Mouse (Mus musculus) hindbrain, embryonic 11.5 days (tissue): ENCODE data around the gene Tlx3. TPM values are rescaled to one million over a fixed set of nuclear protein-coding genes. Genes with fewer than 3 reads are reported as not detected.
A peak's percentile ranks its signal among the peaks of the same experiment; 100 is the strongest.

Experiments used
- ATAC-seq: fragments of 200-750 bp; cut with Nextera tagmentation; 2 replicates; pipeline ENCODE4 v1.8.0; 2017; ENCODE audit warnings: mild to moderate bottlenecking, moderate TSS enrichment, moderate library complexity; ENCODE audit not compliant: low FRiP score
- DNase-seq: peaks from one replicate; pipeline ENCODE4 v3.0.0-alpha.2; 2015; ENCODE audit warnings: low spot score
- H3K27ac ChIP-seq: fragments of 300-500 bp; sonication (generic); 2 replicates; pipeline ENCODE4 v1.5.1; 2014; ENCODE audit warnings: mild to moderate bottlenecking, low read depth, low read length
- H3K27me3 ChIP-seq: fragments of 300-500 bp; sonication (generic); 2 replicates; pipeline ENCODE4 v1.6.1; 2014; ENCODE audit warnings: mild to moderate bottlenecking, low read length, moderate library complexity, mixed read lengths; ENCODE audit not compliant: control insufficient read depth, insufficient read depth
- H3K36me3 ChIP-seq: fragments of 300-500 bp; sonication (generic); 2 replicates; pipeline ENCODE4 v1.6.1; 2014; ENCODE audit warnings: mild to moderate bottlenecking, low read length, moderate library complexity, mixed read lengths; ENCODE audit not compliant: control insufficient read depth, insufficient read depth
- H3K4me1 ChIP-seq: fragments of 300-500 bp; sonication (generic); replicated peaks from 2 replicates; pipeline ENCODE4 v1.6.1; 2014; ENCODE audit warnings: low read length, mixed read lengths; ENCODE audit not compliant: control insufficient read depth, insufficient read depth
- H3K4me2 ChIP-seq: fragments of 300-500 bp; sonication (generic); replicated peaks from 2 replicates; pipeline ENCODE4 v1.6.1; 2014; ENCODE audit warnings: mild to moderate bottlenecking, low read depth, low read length
- H3K4me3 ChIP-seq: fragments of 300-500 bp; sonication (generic); 2 replicates; pipeline ENCODE4 v1.5.1; 2014; ENCODE audit warnings: low read depth, low read length
- H3K9ac ChIP-seq: fragments of 300-500 bp; sonication (generic); 2 replicates; pipeline ENCODE4 v1.6.1; 2014; ENCODE audit warnings: low read depth, low read length
- H3K9me3 ChIP-seq: fragments of 300-500 bp; sonication (generic); 2 replicates; pipeline ENCODE4 v1.6.1; 2016; ENCODE audit warnings: low read length; ENCODE audit not compliant: control insufficient read depth
- WGBS: fragments of 180-500 bp; shearing (Covaris S2); extraction: QIAGEN DNeasy Blood & Tissue Kit; methylation state at CpG from one replicate; pipeline ENCODE4 v1.1.7; 2014; 5-methylcytosine and 5-hydroxymethylcytosine counted together
- polyA plus RNA-seq: library from polyadenylated mRNA; unstranded; fragments of >200 nt; fragmentation: Nextera tagmentation; extraction: Ambion mirVana; gene quantifications from 2 replicates; pipeline ENCODE4 v1.2.1, GENCODE M21; 2014

The Tlx3 gene
- polyA plus RNA-seq, 1 experiment from 2014 or later = 12.9 TPM

- DNase-seq (peak; percentile 90), ATAC-seq (peak; percentile 75)
- Histone ChIP-seq H3K4me1 (no peaks in the 10 kb centered on the region), H3K9me3 (no peaks in the 10 kb centered on the region), H3K27me3 (no peaks in the 10 kb centered on the region), H3K27ac (peak overlapping the region; percentile 79), H3K4me3 (peak overlapping the region; percentile 98), H3K36me3 (peaks cover 2% of the 10 kb centered on the region; the same call in 1 of the 2 replicates), H3K4me2 (peak overlapping the region; percentile 72), H3K9ac (peak overlapping the region; percentile 94)
- WGBS = 4% methylated on average over 51 of the region's 53 CpGs
Observed at GRCm38 (mm10) chr11:33162211-33162997, 41.0 kb downstream of the Tlx3 start.

- no peak for ATAC-seq
- Histone ChIP-seq H3K9ac (no peak overlapping the region), H3K4me3 (no peak overlapping the region), H3K9me3 (no peaks in the 10 kb centered on the region), H3K4me2 (no peak overlapping the region), H3K27me3 (no peaks in the 10 kb centered on the region), H3K36me3 (peaks cover 5% of the 10 kb centered on the region; the same call in 1 of the 2 replicates), H3K4me1 (no peaks in the 10 kb centered on the region), H3K27ac (no peak overlapping the region)
- no peak for DNase-seq
- 93% methylated on average over 3 of the region's 3 CpGs for WGBS
Observed at GRCm38 (mm10) chr11:33159741-33160140, 43.6 kb downstream of the Tlx3 start.

GRCm38 (mm10) chr11:33157453-33158196, 45.8 kb downstream of the Tlx3 start:
- Histone ChIP-seq H3K4me2 (no peak overlapping the region), H3K27me3 (no peaks in the 10 kb centered on the region), H3K4me3 (no peak overlapping the region), H3K4me1 (no peaks in the 10 kb centered on the region), H3K27ac (no peak overlapping the region), H3K9me3 (no peaks in the 10 kb centered on the region), H3K36me3 (peaks cover 5% of the 10 kb centered on the region; the same call in 1 of the 2 replicates), H3K9ac (no peak overlapping the region)
- WGBS = 88% methylated on average over 2 of the region's 2 CpGs
- DNase-seq = no peak
- ATAC-seq = no peak

GRCm38 (mm10) chr11:33156436-33157015, 46.9 kb downstream of the Tlx3 start:
- WGBS = 91% methylated on average over 4 of the region's 4 CpGs
- no peaks in the 10 kb centered on the region for H3K27me3 ChIP-seq
- no peaks in the 10 kb centered on the region for H3K9me3 ChIP-seq
- ATAC-seq (no peak), DNase-seq (no peak)
- no peak overlapping the region for H3K4me3 ChIP-seq
- no peak overlapping the region for H3K27ac ChIP-seq
- H3K9ac ChIP-seq = no peak overlapping the region
- no peaks in the 10 kb centered on the region for H3K4me1 ChIP-seq
- H3K4me2 ChIP-seq = no peak overlapping the region
- H3K36me3 ChIP-seq = peaks cover 5% of the 10 kb centered on the region; the same call in 1 of the 2 replicates

- Histone ChIP-seq H3K4me2 (no peak overlapping the region), H3K4me3 (no peak overlapping the region), H3K9me3 (no peaks in the 10 kb centered on the region), H3K9ac (no peak overlapping the region), H3K36me3 (peaks cover 4% of the 10 kb centered on the region; the same call in 1 of the 2 replicates), H3K27me3 (no peaks in the 10 kb centered on the region), H3K27ac (no peak overlapping the region), H3K4me1 (no peaks in the 10 kb centered on the region)
- no peak for ATAC-seq
- no peak for DNase-seq
- 95% methylated on average over 3 of the region's 3 CpGs for WGBS
Observed at GRCm38 (mm10) chr11:33154459-33154858, 48.9 kb downstream of the Tlx3 start.

GRCm38 (mm10) chr11:33152997-33153396, 50.4 kb downstream of the Tlx3 start:
- WGBS = 92% methylated on average over 1 of the region's 1 CpGs
- no peak overlapping the region for H3K9ac ChIP-seq
- no peaks in the 10 kb centered on the region for H3K27me3 ChIP-seq
- no peaks in the 10 kb centered on the region for H3K9me3 ChIP-seq
- H3K4me1 ChIP-seq = no peaks in the 10 kb centered on the region
- DNase-seq (no peak), ATAC-seq (no peak)
- H3K4me3 ChIP-seq = no peak overlapping the region
- no peak overlapping the region for H3K4me2 ChIP-seq
- no peak overlapping the region for H3K27ac ChIP-seq
- H3K36me3 ChIP-seq = peaks cover 4% of the 10 kb centered on the region; the same call in 1 of the 2 replicates

GRCm38 (mm10) chr11:33151780-33152145, 51.6 kb downstream of the Tlx3 start:
- Histone ChIP-seq H3K9ac (no peak overlapping the region), H3K4me2 (no peak overlapping the region), H3K4me3 (no peak overlapping the region), H3K4me1 (peaks cover 3% of the 10 kb centered on the region; the same call in 1 of the 2 replicates), H3K27me3 (peaks cover 2% of the 10 kb centered on the region), H3K36me3 (peaks cover 4% of the 10 kb centered on the region; the same call in 1 of the 2 replicates), H3K9me3 (no peaks in the 10 kb centered on the region), H3K27ac (no peak overlapping the region)
- DNase-seq (no peak), ATAC-seq (no peak)
- WGBS = 82% methylated on average over 4 of the region's 4 CpGs

- Histone ChIP-seq H3K4me2 (no peak overlapping the region), H3K27ac (no peak overlapping the region), H3K27me3 (peaks cover 6% of the 10 kb centered on the region), H3K4me3 (no peak overlapping the region), H3K9ac (no peak overlapping the region), H3K36me3 (0 out of 2 replicates have a peak, but pooled peaks cover 2% of the 10 kb centered on the region), H3K9me3 (no peaks in the 10 kb centered on the region), H3K4me1 (peaks cover 5% of the 10 kb centered on the region)
- DNase-seq (no peak), ATAC-seq (no peak)
- 80% methylated on average over 3 of the region's 3 CpGs for WGBS
Observed at GRCm38 (mm10) chr11:33151128-33151779, 52.1 kb downstream of the Tlx3 start.
